Mouse (Mus musculus): ENCODE data around the gene Prrt2.

The Prrt2 gene

DNA sequence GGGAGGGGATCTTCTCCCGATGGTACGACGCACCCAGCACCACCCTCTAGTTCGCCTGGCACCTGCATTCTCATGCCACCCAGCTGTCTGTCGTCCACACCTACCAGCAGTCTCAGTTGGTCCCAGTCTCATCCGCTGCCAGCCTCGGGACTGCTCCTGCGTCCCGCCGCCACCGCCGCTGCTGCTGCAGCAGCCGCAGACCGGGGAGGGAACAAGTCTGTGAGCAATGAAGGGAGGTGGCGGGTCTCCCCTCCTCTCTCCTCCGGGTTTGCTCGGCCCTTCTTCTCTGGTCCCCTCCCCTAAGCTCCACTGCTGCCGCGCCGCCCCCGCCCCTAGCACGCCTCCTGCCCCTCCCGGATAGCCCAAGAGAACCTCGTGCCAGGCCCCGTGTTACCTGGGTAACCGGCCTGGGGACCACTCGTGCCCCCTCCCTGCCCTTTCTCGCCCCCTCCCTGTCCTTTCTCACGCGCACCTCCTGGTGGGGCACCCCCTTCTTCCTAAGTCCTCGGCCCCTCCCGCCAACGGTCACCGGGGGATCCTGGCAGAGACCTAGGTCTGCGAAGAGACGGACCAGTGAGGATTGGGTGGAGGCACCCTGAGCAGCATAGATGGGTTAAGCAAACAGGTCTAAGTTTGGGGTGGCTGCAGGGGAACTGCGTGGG is at the start of gene Prrt2, which contains the start of gene Gm42742:
TSS of gene Prrt2 (minus strand) at position 311 of the 662 bp plus-strand sequence.
TSS of gene Gm42742 (minus strand) at position 197 of the 662 bp plus-strand sequence.
- no peaks in the 10 kb centered on the region for H3K27me3 ChIP-seq (ENCODE audit: insufficient read depth, low read length)
- peak within 1 kb of the TSS; percentile 77 for H3K4me3 ChIP-seq (replicated peaks; ENCODE audit: low read length)
- no peak for TF ChIP-seq POU5F1 (IDR thresholded peaks at IDR 0.05; ENCODE audit: borderline replicate concordance, low read length)
- no peak for TF ChIP-seq CTCF (conservative IDR thresholded peaks at IDR 0.05; ENCODE audit: low read length)
- TF ChIP-seq NANOG (IDR thresholded peaks at IDR 0.05; ENCODE audit: borderline replicate concordance, low read length): no peak
- no peaks in the 10 kb centered on the region for H3K9me3 ChIP-seq (ENCODE audit: low read length)
- H3K36me3 ChIP-seq (ENCODE audit: insufficient read depth, low read length): peaks cover 50% of the 10 kb centered on the region
- H3K4me1 ChIP-seq (replicated peaks; ENCODE audit: low read depth, low read length): peaks cover 74% of the 10 kb centered on the region

- Histone ChIP-seq H3K4me1 (replicated peaks; ENCODE audit: low read depth, low read length) (peaks cover 10% of the 10 kb centered on the region), H3K27me3 (ENCODE audit: insufficient read depth, low read length) (0 out of 2 replicates have a peak, but pooled peaks cover 2% of the 10 kb centered on the region), H3K4me3 (replicated peaks; ENCODE audit: low read length) (no peak overlapping the region), H3K36me3 (ENCODE audit: insufficient read depth, low read length) (no peaks in the 10 kb centered on the region), H3K9me3 (ENCODE audit: low read length) (no peaks in the 10 kb centered on the region)
- TF ChIP-seq CTCF (conservative IDR thresholded peaks at IDR 0.05; ENCODE audit: low read length): no peak
These were observed 45.3 kb upstream of the Prrt2 start for GRCm38 (mm10) chr7:127066317-127066716.

- Histone ChIP-seq H3K27me3 (ENCODE audit: insufficient read depth, low read length) (peaks cover 7% of the 10 kb centered on the region), H3K36me3 (ENCODE audit: insufficient read depth, low read length) (no peaks in the 10 kb centered on the region), H3K4me3 (replicated peaks; ENCODE audit: low read length) (no peak overlapping the region), H3K9me3 (ENCODE audit: low read length) (no peaks in the 10 kb centered on the region), H3K4me1 (replicated peaks; ENCODE audit: low read depth, low read length) (peaks cover 11% of the 10 kb centered on the region)
- TF ChIP-seq CTCF (conservative IDR thresholded peaks at IDR 0.05; ENCODE audit: low read length) (peak; percentile 27), POU5F1 (IDR thresholded peaks at IDR 0.05; ENCODE audit: borderline replicate concordance, low read length) (no peak), NANOG (IDR thresholded peaks at IDR 0.05; ENCODE audit: borderline replicate concordance, low read length) (no peak)
These were observed 44.5 kb upstream of the Prrt2 start for GRCm38 (mm10) chr7:127065538-127065937.

GRCm38 (mm10) chr7:127055026-127055585 is 34.1 kb upstream of the Prrt2 start:
- TF ChIP-seq CTCF (conservative IDR thresholded peaks at IDR 0.05; ENCODE audit: low read length) (no peak), POU5F1 (IDR thresholded peaks at IDR 0.05; ENCODE audit: borderline replicate concordance, low read length) (no peak), NANOG (IDR thresholded peaks at IDR 0.05; ENCODE audit: borderline replicate concordance, low read length) (no peak)
- Histone ChIP-seq H3K36me3 (ENCODE audit: insufficient read depth, low read length) (no peaks in the 10 kb centered on the region), H3K4me3 (replicated peaks; ENCODE audit: low read length) (no peak overlapping the region), H3K4me1 (replicated peaks; ENCODE audit: low read depth, low read length) (peaks cover 6% of the 10 kb centered on the region; the same call in 1 of the 2 replicates), H3K9me3 (ENCODE audit: low read length) (no peaks in the 10 kb centered on the region), H3K27me3 (ENCODE audit: insufficient read depth, low read length) (peaks cover 12% of the 10 kb centered on the region)

GRCm38 (mm10) chr7:127041851-127042672 is 21.1 kb upstream of the Prrt2 start, which contains the start of gene Kif22:
Gene Kif22, minus strand, starts transcription at chr7:127042471.
- Histone ChIP-seq H3K36me3 (ENCODE audit: insufficient read depth, low read length) (peaks cover 27% of the 10 kb centered on the region), H3K27me3 (ENCODE audit: insufficient read depth, low read length) (no peaks in the 10 kb centered on the region), H3K4me1 (replicated peaks; ENCODE audit: low read depth, low read length) (peaks cover 53% of the 10 kb centered on the region), H3K9me3 (ENCODE audit: low read length) (no peaks in the 10 kb centered on the region), H3K4me3 (replicated peaks; ENCODE audit: low read length) (peak within 1 kb of the TSS; percentile 98)
- TF ChIP-seq CTCF (conservative IDR thresholded peaks at IDR 0.05; ENCODE audit: low read length) (no peak), POU5F1 (IDR thresholded peaks at IDR 0.05; ENCODE audit: borderline replicate concordance, low read length) (no peak), NANOG (IDR thresholded peaks at IDR 0.05; ENCODE audit: borderline replicate concordance, low read length) (no peak)

DNA sequence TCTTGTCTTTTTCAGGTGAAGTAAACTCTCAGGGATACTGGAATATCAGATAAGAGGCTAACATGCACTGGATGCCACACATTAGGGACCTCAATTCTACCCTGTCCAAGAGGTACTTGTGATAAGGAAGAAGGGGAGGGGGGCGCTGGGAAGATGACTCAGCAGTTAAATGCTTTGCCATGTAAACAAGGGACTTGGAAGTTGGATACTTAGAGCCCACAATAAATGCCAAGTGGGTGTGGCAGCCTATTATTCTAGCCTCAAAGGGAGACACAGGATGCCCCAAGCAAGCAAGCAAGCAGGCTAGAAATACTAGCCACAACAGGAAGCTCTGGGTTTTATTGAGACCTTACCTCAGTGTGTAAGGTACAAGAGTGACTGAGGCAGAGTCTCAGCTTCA is 10.2 kb upstream of the Prrt2 start:
- peak overlapping the region; percentile 29 for H3K4me3 ChIP-seq (replicated peaks; ENCODE audit: low read length)
- H3K4me1 ChIP-seq (replicated peaks; ENCODE audit: low read depth, low read length): peaks cover 85% of the 10 kb centered on the region
- no peaks in the 10 kb centered on the region for H3K9me3 ChIP-seq (ENCODE audit: low read length)
- H3K27me3 ChIP-seq (ENCODE audit: insufficient read depth, low read length): no peaks in the 10 kb centered on the region
- TF ChIP-seq CTCF (conservative IDR thresholded peaks at IDR 0.05; ENCODE audit: low read length): no peak
- TF ChIP-seq NANOG (IDR thresholded peaks at IDR 0.05; ENCODE audit: borderline replicate concordance, low read length): no peak
- no peak for TF ChIP-seq POU5F1 (IDR thresholded peaks at IDR 0.05; ENCODE audit: borderline replicate concordance, low read length)
- H3K36me3 ChIP-seq (ENCODE audit: insufficient read depth, low read length): peaks cover 85% of the 10 kb centered on the region

- no peaks in the 10 kb centered on the region for H3K9me3 ChIP-seq (ENCODE audit: low read length)
- H3K4me1 ChIP-seq (replicated peaks; ENCODE audit: low read depth, low read length): peaks cover 75% of the 10 kb centered on the region
- peaks cover 77% of the 10 kb centered on the region for H3K36me3 ChIP-seq (ENCODE audit: insufficient read depth, low read length)
- H3K27me3 ChIP-seq (ENCODE audit: insufficient read depth, low read length): no peaks in the 10 kb centered on the region
- no peak for TF ChIP-seq POU5F1 (IDR thresholded peaks at IDR 0.05; ENCODE audit: borderline replicate concordance, low read length)
- TF ChIP-seq NANOG (IDR thresholded peaks at IDR 0.05; ENCODE audit: borderline replicate concordance, low read length): no peak
- TF ChIP-seq CTCF (conservative IDR thresholded peaks at IDR 0.05; ENCODE audit: low read length): no peak
- no peak overlapping the region for H3K4me3 ChIP-seq (replicated peaks; ENCODE audit: low read length)
These were observed 9.2 kb upstream of the Prrt2 start for GRCm38 (mm10) chr7:127030172-127030571.

DNA sequence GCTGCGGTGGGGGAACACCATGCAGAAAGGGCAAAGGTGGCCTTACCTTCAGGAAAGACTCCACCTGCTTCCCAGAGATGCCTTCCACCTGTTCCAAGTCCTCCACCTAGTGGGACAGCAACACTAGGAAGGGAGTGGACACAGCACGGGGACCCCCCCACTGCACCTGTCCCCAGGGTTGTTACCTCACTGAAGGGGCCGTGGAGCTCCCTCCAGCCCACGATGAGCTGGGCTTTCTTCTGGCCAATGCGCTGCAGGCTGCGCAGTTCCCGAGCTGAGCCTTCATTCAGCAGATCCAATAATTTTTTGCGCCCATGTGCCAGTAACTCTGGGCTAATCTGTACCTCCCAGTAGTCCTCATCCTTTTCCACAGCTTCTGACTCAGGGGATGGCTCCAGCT is 6.9 kb upstream of the Prrt2 start:
- Histone ChIP-seq H3K4me3 (replicated peaks; ENCODE audit: low read length) (peak overlapping the region; percentile 86), H3K36me3 (ENCODE audit: insufficient read depth, low read length) (peaks cover 77% of the 10 kb centered on the region), H3K9me3 (ENCODE audit: low read length) (no peaks in the 10 kb centered on the region), H3K27me3 (ENCODE audit: insufficient read depth, low read length) (no peaks in the 10 kb centered on the region), H3K4me1 (replicated peaks; ENCODE audit: low read depth, low read length) (peaks cover 74% of the 10 kb centered on the region)
- TF ChIP-seq NANOG (IDR thresholded peaks at IDR 0.05; ENCODE audit: borderline replicate concordance, low read length) (no peak), CTCF (conservative IDR thresholded peaks at IDR 0.05; ENCODE audit: low read length) (no peak), POU5F1 (IDR thresholded peaks at IDR 0.05; ENCODE audit: borderline replicate concordance, low read length) (no peak)
